Mouse (Mus musculus) CH12.LX (cell line): Measurements from ENCODE around the gene Snx32. TPM values are rescaled to one million over a fixed set of nuclear protein-coding genes. Genes with fewer than 3 reads are reported as not detected.

Source experiments
- DNase-seq: peaks from one replicate; pipeline ENCODE4 v3.0.0-alpha.2; 2013; ENCODE audit errors: extremely low read depth
- H3K27ac ChIP-seq: 2 replicates; pipeline ENCODE4 v1.5.1; 2012; ENCODE audit warnings: low read depth, mild to moderate bottlenecking, control low read depth, moderate library complexity; ENCODE audit not compliant: insufficient read depth
- H3K27me3 ChIP-seq: replicated peaks from 2 replicates; pipeline ENCODE3; 2012; ENCODE audit warnings: inconsistent platforms
- H3K36me3 ChIP-seq, 2 experiments: replicated peaks in 1 of 2; 2 replicates each; pipeline versions ENCODE3 to v1.6.1; 2012; ENCODE audit warnings: inconsistent platforms in 1 of 2, low read length in 1 of 2, mild to moderate bottlenecking in 1 of 2, mixed read lengths in 1 of 2, moderate library complexity in 1 of 2; ENCODE audit not compliant: control insufficient read depth in 1 of 2, insufficient read depth in 1 of 2
- H3K4me1 ChIP-seq, 2 experiments: 2 replicates each; pipeline ENCODE4 v1.6.1; 2012; ENCODE audit warnings: inconsistent platforms in 1 of 2, moderate library complexity in 1 of 2; ENCODE audit not compliant: insufficient read depth in 2 of 2, control insufficient read depth in 1 of 2
- H3K4me2 ChIP-seq: 2 replicates; pipeline ENCODE4 v1.6.1; 2012; ENCODE audit warnings: low read depth, mild to moderate bottlenecking, control low read depth; ENCODE audit not compliant: poor library complexity, insufficient read depth, severe bottlenecking
- H3K4me3 ChIP-seq, 3 experiments: fragments of 150-350 bp in 1 of 3; sonication (generic) in 1 of 3; replicated peaks in 1 of 3; 2 replicates each; pipeline versions ENCODE3 to v1.5.1; 2011 to 2012; ENCODE audit warnings: low read depth in 2 of 3, low read length in 2 of 3, mild to moderate bottlenecking in 2 of 3, moderate library complexity in 2 of 3, control low read depth in 1 of 3, improper control_type of control experiment in 1 of 3, inconsistent platforms in 1 of 3, mixed read lengths in 1 of 3; ENCODE audit not compliant: poor library complexity in 1 of 3
- H3K79me2 ChIP-seq: replicated peaks from 2 replicates; pipeline ENCODE4 v1.6.1; 2012; ENCODE audit warnings: mild to moderate bottlenecking, moderate library complexity; ENCODE audit not compliant: control insufficient read depth, poor library complexity, insufficient read depth, severe bottlenecking; ENCODE audit errors: extremely low read depth
- H3K9ac ChIP-seq: 2 replicates; pipeline ENCODE4 v1.6.1; 2012; ENCODE audit warnings: low read depth, mild to moderate bottlenecking, control low read depth, moderate library complexity; ENCODE audit not compliant: insufficient read depth
- H3K9me3 ChIP-seq: replicated peaks from 2 replicates; pipeline ENCODE3; 2012; ENCODE audit warnings: low read length, inconsistent platforms, mixed read lengths
- BHLHE40 ChIP-seq: IDR thresholded peaks from 2 replicates; pipeline ENCODE4 v1.6.1; 2011; ENCODE audit warnings: mild to moderate bottlenecking, low read depth, low read length, improper control_type of control experiment
- CHD1 ChIP-seq: IDR thresholded peaks from 2 replicates; pipeline ENCODE4 v1.6.1; 2012; ENCODE audit warnings: low read depth, low read length, improper control_type of control experiment, inconsistent platforms
- CHD2 ChIP-seq: IDR thresholded peaks from 2 replicates; pipeline ENCODE4 v1.6.1; 2011; ENCODE audit warnings: low read length, improper control_type of control experiment
- CTCF ChIP-seq, 2 experiments: IDR thresholded peaks in 1 of 2; conservative IDR thresholded peaks in 1 of 2; 2 replicates each; pipeline ENCODE4 v1.5.1; 2011 to 2012; ENCODE audit warnings: low read depth in 2 of 2, low read length in 2 of 2, improper control_type of control experiment in 1 of 2, inconsistent platforms in 1 of 2, mild to moderate bottlenecking in 1 of 2, moderate library complexity in 1 of 2
- E2F4 ChIP-seq: IDR thresholded peaks from 2 replicates; pipeline ENCODE4 v1.6.1; 2011; ENCODE audit warnings: low read depth, low read length, improper control_type of control experiment; ENCODE audit not compliant: insufficient replicate concordance
- ELF1 ChIP-seq: IDR thresholded peaks from 2 replicates; pipeline ENCODE4 v1.6.1; 2014; ENCODE audit warnings: low read depth, mild to moderate bottlenecking, inconsistent platforms, low read length, improper control_type of control experiment
- EP300 ChIP-seq: IDR thresholded peaks from 2 replicates; pipeline ENCODE4 v1.6.1; 2011; ENCODE audit warnings: low read length, improper control_type of control experiment
- ETS1 ChIP-seq: conservative IDR thresholded peaks from 2 replicates; pipeline ENCODE4 v1.6.1; 2012; ENCODE audit warnings: low read depth, mild to moderate bottlenecking, inconsistent platforms, low read length, improper control_type of control experiment, moderate library complexity
- HCFC1 ChIP-seq: IDR thresholded peaks from 2 replicates; pipeline ENCODE4 v1.6.1; 2012; ENCODE audit warnings: low read depth, mild to moderate bottlenecking, inconsistent platforms, low read length, improper control_type of control experiment
- IRF4 ChIP-seq: IDR thresholded peaks from 2 replicates; pipeline ENCODE4 v1.6.1; 2014; ENCODE audit warnings: low read depth, mild to moderate bottlenecking, inconsistent platforms, low read length, improper control_type of control experiment
- JUN ChIP-seq: IDR thresholded peaks from 2 replicates; pipeline ENCODE4 v1.6.1; 2011; ENCODE audit warnings: low read depth, mild to moderate bottlenecking, low read length, improper control_type of control experiment, moderate library complexity; ENCODE audit not compliant: insufficient read depth
- JUND ChIP-seq: conservative IDR thresholded peaks from 2 replicates; pipeline ENCODE4 v1.6.1; 2011; ENCODE audit warnings: low read depth, low read length, improper control_type of control experiment
- MAFK ChIP-seq: IDR thresholded peaks from 2 replicates; pipeline ENCODE4 v1.6.1; 2011; ENCODE audit warnings: low read length, improper control_type of control experiment; ENCODE audit not compliant: insufficient replicate concordance
- MAX ChIP-seq: IDR thresholded peaks from 2 replicates; pipeline ENCODE4 v1.6.1; 2011; ENCODE audit warnings: low read length, improper control_type of control experiment
- MAZ ChIP-seq: IDR thresholded peaks from 2 replicates; pipeline ENCODE4 v1.6.1; 2012; ENCODE audit warnings: low read depth, mild to moderate bottlenecking, inconsistent platforms, low read length, improper control_type of control experiment, moderate library complexity
- MEF2A ChIP-seq: IDR thresholded peaks from 2 replicates; pipeline ENCODE4 v1.6.1; 2014; ENCODE audit warnings: low read depth, mild to moderate bottlenecking, inconsistent platforms, low read length, improper control_type of control experiment, borderline replicate concordance
- MXI1 ChIP-seq: IDR thresholded peaks from 2 replicates; pipeline ENCODE4 v1.6.1; 2011; ENCODE audit warnings: mild to moderate bottlenecking, low read depth, low read length, improper control_type of control experiment
- MYC ChIP-seq: IDR thresholded peaks from 2 replicates; pipeline ENCODE4 v1.6.1; 2011; ENCODE audit warnings: low read depth, mild to moderate bottlenecking, improper control_type of control experiment, low read length
- PAX5 ChIP-seq: IDR thresholded peaks from 2 replicates; pipeline ENCODE4 v1.6.1; 2012; ENCODE audit warnings: low read length, inconsistent platforms, mixed read lengths
- POLR2A ChIP-seq: IDR thresholded peaks from 2 replicates; pipeline ENCODE4 v1.6.1; 2011; ENCODE audit warnings: low read depth, mild to moderate bottlenecking, improper control_type of control experiment, low read length
- RAD21 ChIP-seq: IDR thresholded peaks from 2 replicates; pipeline ENCODE4 v1.6.1; 2011; ENCODE audit warnings: low read depth, mild to moderate bottlenecking, low read length, improper control_type of control experiment, moderate library complexity
- SIN3A ChIP-seq: IDR thresholded peaks from 2 replicates; pipeline ENCODE4 v1.6.1; 2012; ENCODE audit warnings: low read length, improper control_type of control experiment, inconsistent platforms
- TBP ChIP-seq: conservative IDR thresholded peaks from 2 replicates; pipeline ENCODE4 v1.6.1; 2011; ENCODE audit warnings: low read depth, low read length, improper control_type of control experiment
- TCF12 ChIP-seq: IDR thresholded peaks from 2 replicates; pipeline ENCODE4 v1.6.1; 2014; ENCODE audit warnings: low read depth, mild to moderate bottlenecking, inconsistent platforms, low read length, improper control_type of control experiment
- UBTF ChIP-seq: IDR thresholded peaks from 2 replicates; pipeline ENCODE4 v1.6.1; 2012; ENCODE audit warnings: low read depth, mild to moderate bottlenecking, inconsistent platforms, low read length, improper control_type of control experiment, moderate library complexity
- ZC3H11A ChIP-seq: IDR thresholded peaks from 2 replicates; pipeline ENCODE4 v1.6.1; 2012; ENCODE audit warnings: low read depth, mild to moderate bottlenecking, inconsistent platforms, low read length, improper control_type of control experiment
- ZKSCAN1 ChIP-seq: IDR thresholded peaks from 2 replicates; pipeline ENCODE4 v1.6.1; 2012; ENCODE audit warnings: low read depth, inconsistent platforms, low read length, improper control_type of control experiment, borderline replicate concordance
- ZNF384 ChIP-seq: IDR thresholded peaks from 2 replicates; pipeline ENCODE4 v1.6.1; 2012; ENCODE audit warnings: low read depth, low read length, improper control_type of control experiment, inconsistent platforms
- dilution Hi-C: fragments of 300-500 bp; cut with MboI; formaldehyde crosslinking; loops from 2 replicates; pipeline ENCODE4 v1.14.3; 2020; ENCODE audit warnings: low sequenced_read_pairs; ENCODE audit not compliant: extremely low pct_unique_long_range_greater_than_20kb, extremely low pct_ligation_motif_present
- in situ Hi-C: fragments of 300-500 bp; cut with MboI; formaldehyde crosslinking; loops from 3 replicates; pipeline ENCODE4 v1.14.3; 2019; ENCODE audit warnings: low sequenced_read_pairs, low pct_ligation_motif_present, low pct_unique_long_range_greater_than_20kb, mixed read lengths
- polyA plus RNA-seq: library from polyadenylated mRNA; unstranded; fragments of >175 nt; gene quantifications from 2 replicates; pipeline ENCODE4 v1.2.1, GENCODE M21; 2012; ENCODE audit warnings: low read depth; ENCODE audit not compliant: insufficient read length
- total RNA-seq, 2 experiments: library from RNA; depleted of rRNA; stranded (reverse); fragments of 300-350 nt in 1 of 2; fragments of >200 nt in 1 of 2; gene quantifications; 2 replicates each; pipeline ENCODE4 v1.2.3; 2012 to 2014

Snx32 gene
- total and polyA plus RNA-seq, 3 experiments = 0.75 to 2.7 (median 2.4) TPM

GRCm38 (mm10) chr19:5513005-5513349 is 2.6 kb upstream of the Snx32 start:
- no peaks in the 10 kb centered on the region for H3K9me3 ChIP-seq
- H3K9ac ChIP-seq = no peak overlapping the region
- H3K27ac ChIP-seq = no peak overlapping the region
- no peaks in the 10 kb centered on the region for H3K79me2 ChIP-seq
- no peaks in the 10 kb centered on the region for H3K36me3 ChIP-seq
- in situ Hi-C loops = no loop called here
- H3K4me3 ChIP-seq = no peak overlapping the region
- H3K4me1 ChIP-seq = peaks cover 6 to 31% of the 10 kb centered on the region in 2 experiments
- TF ChIP-seq CHD1 = no peak
- no peak for TF ChIP-seq MAX
- peak; percentile 94 for TF ChIP-seq TBP
- no peak for TF ChIP-seq UBTF
- H3K4me2 ChIP-seq = no peak overlapping the region
- peaks cover 3% of the 10 kb centered on the region for H3K27me3 ChIP-seq
- dilution Hi-C loops = no loop called here
- DNase-seq = no peak

- H3K9me3 ChIP-seq = no peaks in the 10 kb centered on the region
- peaks cover 6 to 31% of the 10 kb centered on the region in 2 experiments for H3K4me1 ChIP-seq
- dilution Hi-C loops (no loop called here), in situ Hi-C loops (no loop called here)
- H3K36me3 ChIP-seq = no peaks in the 10 kb centered on the region
- no peaks in the 10 kb centered on the region for H3K79me2 ChIP-seq
- TF ChIP-seq ELF1 (peak; percentile 76), MXI1 (peak; percentile 44; the same call in 1 of the 2 replicates), EP300 (peak; percentile 90), E2F4 (no peak), BHLHE40 (peak; percentile 64; the same call in 1 of the 2 replicates), HCFC1 (peak; percentile 19; the same call in 1 of the 2 replicates), MAX (peak; percentile 23; the same call in 1 of the 2 replicates), MYC (no peak), IRF4 (peak; percentile 78), ZKSCAN1 (no peak), ZC3H11A (no peak), CTCF (conservative IDR thresholded peaks at IDR 0.05 in 1 of 2, IDR thresholded peaks at IDR 0.05 in 1 of 2; ENCODE audit: low read depth in 2 of 2, low read length in 2 of 2) (no peak), TCF12 (peak; percentile 42; the same call in 1 of the 2 replicates), SIN3A (peak; percentile 36), CHD2 (0 out of 2 replicates have a peak, but pooled peaks have one; percentile 26), MEF2A (peak; percentile 15; the same call in 1 of the 2 replicates), MAZ (no peak), POLR2A (no peak), RAD21 (no peak), UBTF (no peak), CHD1 (no peak), MAFK (peak; percentile 85), JUN (peak; percentile 96), ETS1 (peak; percentile 70), TBP (no peak), PAX5 (no peak), ZNF384 (no peak), JUND (peak; percentile 97)
- H3K9ac ChIP-seq = peak overlapping the region; percentile 12; the same call in 1 of the 2 replicates
- H3K4me3 ChIP-seq = peak overlapping the region; percentile 30 to 56 (median 42)
- no peak overlapping the region; the same call in 1 of the 2 replicates for H3K27ac ChIP-seq
- peaks cover 3% of the 10 kb centered on the region for H3K27me3 ChIP-seq
- H3K4me2 ChIP-seq = peak overlapping the region; percentile 86
- peak; percentile 67 for DNase-seq
Observed at GRCm38 (mm10) chr19:5512091-5513004, 2.0 kb upstream of the Snx32 start.
